Mouse (Mus musculus) midbrain, embryonic 16.5 days (tissue): ENCODE results near the gene C3ar1. TPM values are rescaled to one million over a fixed set of nuclear protein-coding genes. Genes with fewer than 3 reads are reported as not detected.

Source experiments
- ATAC-seq: fragments of 200-750 bp; cut with Nextera tagmentation; 2 replicates; pipeline ENCODE4 v1.8.0; 2017; ENCODE audit warnings: moderate TSS enrichment
- H3K27ac ChIP-seq: fragments of 300-500 bp; sonication (generic); 2 replicates; pipeline ENCODE4 v1.5.1; 2014; ENCODE audit warnings: mild to moderate bottlenecking, low read length, mixed read lengths
- H3K27me3 ChIP-seq: fragments of 300-500 bp; sonication (generic); 2 replicates; pipeline ENCODE4 v1.6.1; 2014; ENCODE audit warnings: low read depth, low read length, mixed read lengths; ENCODE audit not compliant: control insufficient read depth, insufficient read depth
- H3K36me3 ChIP-seq: fragments of 300-500 bp; sonication (generic); 2 replicates; pipeline ENCODE4 v1.6.1; 2014; ENCODE audit warnings: mild to moderate bottlenecking, low read length, moderate library complexity, mixed read lengths; ENCODE audit not compliant: control insufficient read depth, insufficient read depth
- H3K4me1 ChIP-seq: fragments of 300-500 bp; sonication (generic); 2 replicates; pipeline ENCODE4 v1.6.1; 2014; ENCODE audit warnings: mild to moderate bottlenecking, low read length, mixed read lengths; ENCODE audit not compliant: control insufficient read depth, insufficient read depth
- H3K4me2 ChIP-seq: fragments of 300-500 bp; sonication (generic); 2 replicates; pipeline ENCODE4 v1.6.1; 2014; ENCODE audit warnings: mild to moderate bottlenecking, low read length, mixed read lengths
- H3K4me3 ChIP-seq: fragments of 300-500 bp; sonication (generic); 2 replicates; pipeline ENCODE4 v1.5.1; 2014; ENCODE audit warnings: low read depth, mild to moderate bottlenecking, low read length, moderate library complexity, mixed read lengths
- H3K9ac ChIP-seq: fragments of 300-500 bp; sonication (generic); 2 replicates; pipeline ENCODE4 v1.6.1; 2014; ENCODE audit warnings: low read depth, low read length, mixed read lengths
- H3K9me3 ChIP-seq: fragments of 300-500 bp; sonication (generic); replicated peaks from 2 replicates; pipeline ENCODE4 v1.6.1; 2014; ENCODE audit warnings: mild to moderate bottlenecking, low read length, mixed read lengths; ENCODE audit not compliant: control insufficient read depth, poor library complexity, severe bottlenecking
- WGBS: fragments of 180-500 bp; shearing (Covaris S2); extraction: QIAGEN DNeasy Blood & Tissue Kit; methylation state at CpG from one replicate; pipeline ENCODE4 v1.1.7; 2014; 5-methylcytosine and 5-hydroxymethylcytosine counted together
- polyA plus RNA-seq: library from polyadenylated mRNA; unstranded; fragments of >200 nt; fragmentation: Nextera tagmentation; extraction: Ambion mirVana; gene quantifications from 2 replicates; pipeline ENCODE4 v1.2.1, GENCODE M21; 2015

Gene C3ar1
- polyA plus RNA-seq, 1 experiment from 2014 or later = 1.4 TPM

- peaks cover 33% of the 10 kb centered on the region for H3K4me1 ChIP-seq
- H3K27ac ChIP-seq = no peak overlapping the region
- ATAC-seq = no peak; the same call in 1 of the 2 replicates
- no peaks in the 10 kb centered on the region for H3K36me3 ChIP-seq
- WGBS = 17% methylated on average over 15 of the region's 15 CpGs
- no peaks in the 10 kb centered on the region; the same call in 1 of the 2 replicates for H3K27me3 ChIP-seq
- peak overlapping the region; percentile 93 for H3K4me2 ChIP-seq
- peak overlapping the region; percentile 95 for H3K4me3 ChIP-seq
- H3K9ac ChIP-seq = peak overlapping the region; percentile 95
- H3K9me3 ChIP-seq = no peaks in the 10 kb centered on the region
Measured at GRCm38 (mm10) chr6:122820799-122821650, 34.9 kb downstream of the C3ar1 start.

GRCm38 (mm10) chr6:122820071-122820798 is 35.7 kb downstream of the C3ar1 start:
- ATAC-seq = peak; percentile 78
- Histone ChIP-seq H3K9me3 (no peaks in the 10 kb centered on the region), H3K27ac (peak overlapping the region; percentile 46), H3K4me3 (peak overlapping the region; percentile 95), H3K9ac (peak overlapping the region; percentile 95), H3K27me3 (no peaks in the 10 kb centered on the region; the same call in 1 of the 2 replicates), H3K4me1 (peaks cover 26% of the 10 kb centered on the region), H3K36me3 (no peaks in the 10 kb centered on the region), H3K4me2 (peak overlapping the region; percentile 93)
- WGBS = under 1% methylated on average over 36 of the region's 38 CpGs

- Histone ChIP-seq H3K4me1 (peaks cover 26% of the 10 kb centered on the region), H3K4me3 (peak within 1 kb of the TSS; percentile 95), H3K9ac (peak within 1 kb of the TSS; percentile 95), H3K27me3 (no peaks in the 10 kb centered on the region; the same call in 1 of the 2 replicates), H3K4me2 (peak within 1 kb of the TSS; percentile 93), H3K9me3 (no peaks in the 10 kb centered on the region), H3K27ac (peak within 1 kb of the TSS; percentile 46), H3K36me3 (no peaks in the 10 kb centered on the region)
- peak; percentile 89 for ATAC-seq
- 2% methylated on average over 47 of the region's 61 CpGs for WGBS
Measured at GRCm38 (mm10) chr6:122819306-122820070, 36.5 kb downstream of the C3ar1 start, which contains the start of gene Foxj2. Gene Foxj2 (plus strand): TSS chr6:122819914.

GRCm38 (mm10) chr6:122813640-122814039 is 42.3 kb downstream of the C3ar1 start:
- ATAC-seq = no peak
- Histone ChIP-seq H3K36me3 (no peaks in the 10 kb centered on the region), H3K27ac (no peak overlapping the region), H3K4me1 (peaks cover 8% of the 10 kb centered on the region), H3K9ac (no peak overlapping the region), H3K4me3 (no peak overlapping the region), H3K9me3 (no peaks in the 10 kb centered on the region), H3K27me3 (no peaks in the 10 kb centered on the region; the same call in 1 of the 2 replicates), H3K4me2 (no peak overlapping the region)
- 88% methylated on average over 4 of the region's 4 CpGs for WGBS

GRCm38 (mm10) chr6:122812716-122813115 is 43.2 kb downstream of the C3ar1 start:
- Histone ChIP-seq H3K27ac (no peak overlapping the region), H3K9me3 (no peaks in the 10 kb centered on the region), H3K36me3 (no peaks in the 10 kb centered on the region), H3K9ac (no peak overlapping the region), H3K4me2 (no peak overlapping the region), H3K27me3 (no peaks in the 10 kb centered on the region), H3K4me3 (no peak overlapping the region), H3K4me1 (peaks cover 8% of the 10 kb centered on the region)
- ATAC-seq = no peak
- WGBS = 93% methylated on average over 4 of the region's 4 CpGs

GRCm38 (mm10) chr6:122811771-122812600 is 44.0 kb downstream of the C3ar1 start:
- Histone ChIP-seq H3K27me3 (no peaks in the 10 kb centered on the region), H3K4me3 (peak overlapping the region; percentile 75), H3K27ac (peak overlapping the region; percentile 97), H3K36me3 (no peaks in the 10 kb centered on the region), H3K9ac (peak overlapping the region; percentile 47), H3K4me1 (peaks cover 8% of the 10 kb centered on the region), H3K4me2 (peak overlapping the region; percentile 59), H3K9me3 (no peaks in the 10 kb centered on the region)
- ATAC-seq = peak; percentile 19; the same call in 1 of the 2 replicates
- 22% methylated on average over 16 of the region's 16 CpGs for whole genome bisulfite sequencing

GRCm38 (mm10) chr6:122811280-122811652 is 44.7 kb downstream of the C3ar1 start:
- peak overlapping the region; percentile 75 for H3K4me3 ChIP-seq
- no peaks in the 10 kb centered on the region for H3K27me3 ChIP-seq
- peak overlapping the region; percentile 97 for H3K27ac ChIP-seq
- peak overlapping the region; percentile 69 for H3K9ac ChIP-seq
- no peaks in the 10 kb centered on the region for H3K9me3 ChIP-seq
- no peaks in the 10 kb centered on the region for H3K36me3 ChIP-seq
- peak; percentile 93 for ATAC-seq
- peak overlapping the region; percentile 59 for H3K4me2 ChIP-seq
- peaks cover 8% of the 10 kb centered on the region for H3K4me1 ChIP-seq
- under 1% methylated on average over 38 of the region's 38 CpGs for WGBS
